Mouse (Mus musculus) brain, embryonic 14.5 days (tissue): ENCODE data around the gene Mier2.

Experiments used
- CTCF ChIP-seq: fragments of 200-500 bp; IDR thresholded peaks from 2 replicates; pipeline ENCODE4 v1.5.1; 2012; ENCODE audit warnings: inconsistent platforms, mild to moderate bottlenecking, moderate library complexity, borderline replicate concordance; ENCODE audit not compliant: insufficient read depth, insufficient read length; ENCODE audit errors: extremely low read depth
- POLR2A ChIP-seq: fragments of 200-500 bp; IDR thresholded peaks from 2 replicates; pipeline ENCODE4 v1.6.1; 2012; ENCODE audit warnings: mild to moderate bottlenecking, inconsistent platforms, borderline replicate concordance; ENCODE audit not compliant: poor library complexity, insufficient read depth, insufficient read length, severe bottlenecking; ENCODE audit errors: extremely low read depth

DNA sequence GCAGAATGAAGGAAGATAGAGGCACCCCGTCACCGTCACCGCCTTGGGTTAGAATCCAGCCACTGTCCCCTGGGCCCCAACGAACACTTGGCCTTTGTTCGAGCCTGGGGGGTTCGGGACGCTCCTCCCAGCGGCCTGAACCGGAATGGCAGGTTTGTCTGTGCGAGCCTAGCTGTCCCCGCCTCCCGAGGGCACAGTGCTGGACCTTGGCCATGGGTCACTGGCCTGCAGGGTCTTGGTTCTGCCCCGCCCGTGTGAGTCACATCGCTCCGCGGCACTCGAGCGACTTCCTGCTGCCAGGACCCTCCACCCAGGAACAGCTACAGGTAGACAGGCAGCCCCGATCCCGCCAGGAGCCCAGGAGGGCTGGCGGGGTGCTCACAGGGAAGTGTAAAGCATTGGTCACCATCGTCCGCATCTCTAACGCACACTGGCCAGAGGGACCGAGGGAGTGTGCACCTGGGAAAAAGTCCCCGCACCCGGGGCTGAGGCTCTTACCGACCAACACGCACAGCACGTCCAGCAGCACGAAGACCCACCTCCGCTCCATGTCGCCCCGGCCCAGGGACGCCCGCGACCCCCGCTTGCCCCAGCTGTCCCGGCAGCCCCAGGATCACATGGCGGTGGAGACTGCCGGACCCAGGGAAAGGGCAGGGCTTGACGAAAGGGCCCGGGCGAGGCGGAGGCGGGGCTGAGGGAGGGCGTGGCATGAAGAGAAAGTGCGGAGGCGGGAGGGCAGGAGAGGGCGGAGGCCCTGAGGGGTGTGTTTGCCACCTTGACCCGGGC lies 21.7 kb downstream of the Mier2 start, which contains the start of gene Plpp2:
- peak; percentile 63 for TF ChIP-seq CTCF
- TF ChIP-seq POLR2A = no peak
